Mouse (Mus musculus) intestine, postnatal 0 days (tissue): ENCODE data around the gene Cacng2. TPM values are rescaled to one million over a fixed set of nuclear protein-coding genes. Genes with fewer than 3 reads are reported as not detected.

ENCODE experiments used
- ATAC-seq: fragments of 200-750 bp; cut with Nextera tagmentation; 2 replicates; pipeline ENCODE4 v1.8.0; 2017; ENCODE audit warnings: mild to moderate bottlenecking, moderate TSS enrichment, moderate library complexity
- H3K27ac ChIP-seq: fragments of 300-500 bp; sonication (generic); 2 replicates; pipeline ENCODE4 v1.5.1; 2014; ENCODE audit warnings: mild to moderate bottlenecking, low read depth, low read length, moderate library complexity
- H3K27me3 ChIP-seq: fragments of 300-500 bp; sonication (generic); replicated peaks from 2 replicates; pipeline ENCODE4 v1.6.1; 2014; ENCODE audit warnings: low read length, mixed read lengths; ENCODE audit not compliant: control insufficient read depth, insufficient read depth
- H3K36me3 ChIP-seq: fragments of 300-500 bp; sonication (generic); 2 replicates; pipeline ENCODE4 v1.6.1; 2014; ENCODE audit warnings: mild to moderate bottlenecking, moderate library complexity; ENCODE audit not compliant: control insufficient read depth, insufficient read depth
- H3K4me1 ChIP-seq: fragments of 300-500 bp; sonication (generic); replicated peaks from 2 replicates; pipeline ENCODE4 v1.6.1; 2014; ENCODE audit warnings: antibody characterized with exemption, low read length, mixed read lengths; ENCODE audit not compliant: control insufficient read depth, insufficient read depth
- H3K4me2 ChIP-seq: fragments of 300-500 bp; sonication (generic); replicated peaks from 2 replicates; pipeline ENCODE4 v1.6.1; 2014; ENCODE audit warnings: low read depth, mild to moderate bottlenecking, moderate library complexity
- H3K4me3 ChIP-seq: fragments of 300-500 bp; sonication (generic); 2 replicates; pipeline ENCODE4 v1.5.1; 2014; ENCODE audit warnings: low read depth, low read length
- H3K9ac ChIP-seq: fragments of 300-500 bp; sonication (generic); 2 replicates; pipeline ENCODE4 v1.6.1; 2014; ENCODE audit warnings: mild to moderate bottlenecking, low read depth, low read length
- H3K9me3 ChIP-seq: fragments of 300-500 bp; sonication (generic); 2 replicates; pipeline ENCODE4 v1.6.1; 2016; ENCODE audit warnings: mixed run types; ENCODE audit not compliant: control insufficient read depth
- CTCF ChIP-seq: sonication (generic); IDR thresholded peaks from 2 replicates; pipeline ENCODE4 v1.5.1; 2016; ENCODE audit warnings: low read depth, mild to moderate bottlenecking, control low read depth, antibody characterized with exemption, moderate library complexity
- WGBS: fragments of 180-500 bp; shearing (Covaris S2); extraction: QIAGEN DNeasy Blood & Tissue Kit; methylation state at CpG from one replicate; pipeline ENCODE4 v1.1.7; 2014; 5-methylcytosine and 5-hydroxymethylcytosine counted together
- polyA plus RNA-seq: library from polyadenylated mRNA; unstranded; fragments of >200 nt; fragmentation: Nextera tagmentation; extraction: Ambion mirVana; gene quantifications from 2 replicates; pipeline ENCODE4 v1.2.1, GENCODE M21; 2015

The Cacng2 gene
- polyA plus RNA-seq, 1 experiment from 2014 or later: 0.05 TPM

GRCm38 (mm10) chr15:77954362-77954761, 165.5 kb downstream of the Cacng2 start:
- Histone ChIP-seq H3K27me3 (peaks cover 21% of the 10 kb centered on the region), H3K9ac (no peak overlapping the region), H3K4me2 (no peak overlapping the region), H3K27ac (no peak overlapping the region), H3K4me1 (peaks cover 6% of the 10 kb centered on the region; the same call in 1 of the 2 replicates), H3K9me3 (no peaks in the 10 kb centered on the region), H3K4me3 (no peak overlapping the region), H3K36me3 (peaks cover 13% of the 10 kb centered on the region)
- 86% methylated on average over 2 of the region's 2 CpGs for WGBS
- no peak for ATAC-seq
- TF ChIP-seq CTCF: no peak

GRCm38 (mm10) chr15:77952921-77953320, 166.9 kb downstream of the Cacng2 start:
- WGBS: 87% methylated on average over 3 of the region's 3 CpGs
- no peak for ATAC-seq
- no peaks in the 10 kb centered on the region for H3K36me3 ChIP-seq

GRCm38 (mm10) chr15:77949061-77949460, 170.8 kb downstream of the Cacng2 start:
- 89% methylated on average over 7 of the region's 7 CpGs for WGBS

More at GRCm38 (mm10) chr15:77952921-77953320, 166.9 kb downstream of the Cacng2 start:
- H3K9me3 ChIP-seq: no peaks in the 10 kb centered on the region
- peaks cover 6% of the 10 kb centered on the region; the same call in 1 of the 2 replicates for H3K4me1 ChIP-seq
- no peak overlapping the region for H3K4me3 ChIP-seq
- no peak overlapping the region for H3K9ac ChIP-seq
- no peak overlapping the region for H3K4me2 ChIP-seq
- peaks cover 21% of the 10 kb centered on the region for H3K27me3 ChIP-seq
- no peak overlapping the region for H3K27ac ChIP-seq
- TF ChIP-seq CTCF: no peak

GRCm38 (mm10) chr15:77945711-77946110, 174.1 kb downstream of the Cacng2 start:
- H3K4me2 ChIP-seq: no peak overlapping the region
- TF ChIP-seq CTCF: no peak
- 90% methylated on average over 4 of the region's 4 CpGs for WGBS
- no peak for ATAC-seq
- H3K4me3 ChIP-seq: no peak overlapping the region
- H3K4me1 ChIP-seq: no peaks in the 10 kb centered on the region
- no peak overlapping the region for H3K9ac ChIP-seq
- H3K27me3 ChIP-seq: no peaks in the 10 kb centered on the region
- no peaks in the 10 kb centered on the region for H3K9me3 ChIP-seq
- no peaks in the 10 kb centered on the region for H3K36me3 ChIP-seq
- no peak overlapping the region for H3K27ac ChIP-seq

More at GRCm38 (mm10) chr15:77949061-77949460, 170.8 kb downstream of the Cacng2 start:
- no peaks in the 10 kb centered on the region for H3K9me3 ChIP-seq
- no peak overlapping the region for H3K27ac ChIP-seq
- no peak for TF ChIP-seq CTCF
- no peak overlapping the region for H3K9ac ChIP-seq
- no peak for ATAC-seq
- no peak overlapping the region for H3K4me3 ChIP-seq
- no peaks in the 10 kb centered on the region for H3K36me3 ChIP-seq
- H3K4me2 ChIP-seq: no peak overlapping the region
- no peaks in the 10 kb centered on the region; the same call in 1 of the 2 replicates for H3K27me3 ChIP-seq
- no peaks in the 10 kb centered on the region for H3K4me1 ChIP-seq

Other genes starting within 250 kb of the Cacng2 start
- 165 and 173 TPM in 2 replicates for gene Txn2, start 191.0 kb downstream of the Cacng2 start, polyA plus RNA-seq
- gene Foxred2, start 163.3 kb downstream of the Cacng2 start, polyA plus RNA-seq: 0.33 and 0.46 TPM in 2 replicates
- gene Eif3d, start 149.2 kb downstream of the Cacng2 start, polyA plus RNA-seq: 59.5 and 67.4 TPM in 2 replicates
- 29.0 and 31.8 TPM in 2 replicates for gene Ift27, start 54.1 kb upstream of the Cacng2 start, polyA plus RNA-seq
- gene Pvalb, start 86.4 kb upstream of the Cacng2 start, polyA plus RNA-seq: not detected in 2 replicates
- gene Ncf4, start 124.8 kb upstream of the Cacng2 start, polyA plus RNA-seq: 2.5 and 2.8 TPM in 2 replicates
- 0.31 and 0.42 TPM in 2 replicates for gene Csf2rb2, start 185.7 kb upstream of the Cacng2 start, polyA plus RNA-seq
- 1.3 and 1.6 TPM in 2 replicates for gene Csf2rb, start 205.7 kb upstream of the Cacng2 start, polyA plus RNA-seq